Mouse (Mus musculus) midbrain, embryonic 13.5 days (tissue): ENCODE results near the gene Jph3. TPM values are rescaled to one million over a fixed set of nuclear protein-coding genes. Genes with fewer than 3 reads are reported as not detected.

ENCODE experiments used
- polyA plus RNA-seq: library from polyadenylated mRNA; unstranded; fragments of >200 nt; fragmentation: Nextera tagmentation; extraction: Ambion mirVana; gene quantifications from 2 replicates; pipeline ENCODE4 v1.2.1, GENCODE M21; 2015

The Jph3 gene
- polyA plus RNA-seq, 1 experiment from 2014 or later = 65.4 TPM

Other genes starting within 250 kb of the Jph3 start
- not detected in 2 replicates for gene 1700018B08Rik, start 185.3 kb upstream of the Jph3 start, polyA plus RNA-seq
- gene Fbxo31, start 150.8 kb upstream of the Jph3 start, polyA plus RNA-seq = 21.3 and 22.9 TPM in 2 replicates
- gene Map1lc3b, start 139.3 kb upstream of the Jph3 start, polyA plus RNA-seq = 364 and 371 TPM in 2 replicates
- gene Zcchc14, start 76.7 kb upstream of the Jph3 start, polyA plus RNA-seq = 27.6 and 29.5 TPM in 2 replicates
- gene Klhdc4, start 99.9 kb downstream of the Jph3 start, polyA plus RNA-seq = 45.5 and 45.7 TPM in 2 replicates
- 34.2 and 37.3 TPM in 2 replicates for gene Slc7a5, start 178.1 kb downstream of the Jph3 start, polyA plus RNA-seq
- 0.12 and 0.53 TPM in 2 replicates for gene Car5a, start 215.3 kb downstream of the Jph3 start, polyA plus RNA-seq
- 59.0 and 62.4 TPM in 2 replicates for gene Banp, start 220.1 kb downstream of the Jph3 start, polyA plus RNA-seq